Mouse (Mus musculus) right cerebral cortex, postnatal 4 days (tissue): Measurements from ENCODE around the gene Nox4.

Experiments
- DNase-seq: peaks from one replicate; pipeline ENCODE4 v3.0.0-alpha.2; 2022

Gene Nox4

DNA sequence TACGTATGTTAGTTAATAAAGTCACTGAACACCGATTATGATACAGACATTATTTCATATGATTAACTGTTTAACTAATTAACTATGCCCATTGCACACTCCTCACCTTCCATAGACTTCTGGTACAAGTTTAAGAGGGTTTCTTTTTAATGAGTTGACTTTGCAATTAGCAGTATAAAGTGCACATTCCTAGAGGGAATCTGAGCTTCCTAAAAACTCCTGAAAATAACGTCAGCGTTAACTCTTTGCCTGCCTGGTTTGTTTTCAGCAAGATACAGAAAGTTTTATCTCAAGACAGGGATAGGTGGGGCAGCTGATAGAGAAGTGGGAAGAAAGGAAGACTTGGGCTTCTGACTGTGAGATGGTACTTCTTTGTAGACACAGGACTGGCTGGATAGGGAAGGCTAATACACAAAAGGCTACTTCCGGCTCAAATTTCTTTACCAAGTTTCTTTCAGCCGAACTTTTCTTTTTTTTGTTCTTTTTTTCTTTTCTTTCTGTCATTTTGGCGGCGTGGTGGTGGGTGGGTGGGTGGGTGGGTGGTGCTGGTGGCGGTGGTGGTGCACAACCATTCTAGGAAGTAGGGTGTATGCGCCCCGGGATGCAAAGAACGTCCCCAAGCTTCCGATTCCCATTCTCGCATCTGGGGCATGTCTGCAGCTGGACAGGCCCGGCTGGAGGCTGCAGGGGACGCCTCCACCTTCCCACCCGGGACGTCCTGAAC is at the start of gene Nox4:
Nox4 (plus strand) TSS at position 241 of the 724 bp plus-strand sequence.
- no peak for DNase-seq

GRCm38 (mm10) chr7:87204751-87205150 is 41.1 kb upstream of the Nox4 start:
- no peak for DNase-seq

GRCm38 (mm10) chr7:87221712-87222111 is 24.2 kb upstream of the Nox4 start:
- no peak for DNase-seq

DNA sequence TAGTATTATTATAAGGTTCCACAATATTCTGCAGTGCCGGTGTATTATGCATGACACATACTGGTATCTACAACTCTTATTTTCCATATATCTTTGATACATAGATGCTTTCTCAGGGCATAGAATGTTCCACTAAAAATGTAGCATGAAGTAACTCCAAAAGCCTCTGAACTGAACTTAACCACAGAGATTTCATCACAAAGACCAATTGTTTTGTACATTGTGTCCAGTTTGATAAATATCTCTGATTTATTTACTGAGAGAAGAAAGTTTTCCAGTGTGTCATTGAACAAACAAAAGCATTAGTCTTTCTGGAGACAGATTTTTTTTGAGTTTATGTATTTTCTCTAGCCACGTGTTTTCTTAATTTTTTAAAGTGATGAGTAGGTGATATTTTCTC is 23.1 kb upstream of the Nox4 start:
- no peak for DNase-seq

- DNase-seq = no peak
Measured at GRCm38 (mm10) chr7:87225617-87226016, 20.3 kb upstream of the Nox4 start.

DNA sequence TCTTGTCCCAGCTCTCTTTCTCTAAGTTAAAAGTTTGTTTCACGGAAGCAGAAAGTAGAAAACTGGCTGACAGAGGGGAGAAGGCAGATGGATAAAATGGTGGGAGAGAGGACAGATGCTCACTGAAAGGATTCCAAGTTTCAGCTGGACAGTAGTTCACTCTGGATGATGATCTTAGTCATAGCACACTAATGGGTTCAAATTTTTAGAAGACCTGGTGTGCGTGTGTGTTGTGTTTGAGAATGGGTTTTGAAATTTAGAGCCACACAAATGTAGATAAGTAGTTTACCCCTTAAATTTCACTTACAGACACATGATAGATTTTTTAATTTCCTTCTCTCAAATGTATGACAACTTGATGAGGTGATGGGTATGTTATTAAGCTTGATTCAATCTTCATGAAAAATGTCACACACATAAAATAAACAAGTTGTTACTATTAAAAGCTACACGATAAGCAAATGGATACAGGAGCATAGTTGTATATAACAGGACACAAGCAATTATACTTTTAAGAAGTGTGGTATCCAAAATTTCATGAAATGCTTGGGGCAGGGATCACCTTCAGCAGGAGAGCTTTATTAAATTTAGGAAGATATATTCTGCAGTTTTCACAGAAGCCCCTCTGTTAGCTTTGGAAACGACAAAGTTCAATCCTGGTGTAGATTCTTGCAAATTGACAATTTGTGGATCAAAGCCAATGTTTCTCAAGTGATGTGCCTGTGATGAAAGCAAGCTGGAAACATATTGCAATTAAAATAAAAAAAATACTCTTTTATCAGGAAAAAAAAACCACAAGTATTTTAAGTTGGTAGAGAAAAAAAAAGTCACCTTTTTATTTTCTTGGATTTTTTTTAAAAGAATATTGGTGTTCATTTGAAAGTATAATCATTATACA is 18.6 kb upstream of the Nox4 start:
- no peak for DNase-seq

- no peak for DNase-seq
Measured at GRCm38 (mm10) chr7:87229502-87229901, 16.4 kb upstream of the Nox4 start.

GRCm38 (mm10) chr7:87241139-87241538 is 4.8 kb upstream of the Nox4 start:
- DNase-seq = no peak

- peak; percentile 40 for DNase-seq
Measured at GRCm38 (mm10) chr7:87246580-87246934, 661 bp downstream of the Nox4 start.

DNA sequence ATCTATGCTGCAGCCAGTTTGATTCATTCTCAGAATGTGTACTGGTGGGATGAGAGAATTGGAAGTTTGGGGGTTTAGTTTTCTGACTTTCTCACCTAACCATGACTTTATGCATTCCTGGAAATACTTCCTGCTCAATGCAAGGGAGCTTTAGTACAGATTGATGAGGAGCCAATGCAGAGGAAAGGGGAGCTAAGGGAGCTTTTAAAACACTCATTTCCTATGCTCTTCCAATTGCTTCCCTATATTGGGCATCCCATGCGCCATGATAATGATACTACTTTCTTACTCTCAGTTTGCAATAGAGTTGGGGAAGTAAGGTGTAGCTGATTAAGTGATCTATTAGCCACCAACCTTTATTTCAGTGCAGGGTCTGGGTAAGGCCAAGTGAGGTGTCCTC is 1.0 kb downstream of the Nox4 start:
- no peak for DNase-seq

DNA sequence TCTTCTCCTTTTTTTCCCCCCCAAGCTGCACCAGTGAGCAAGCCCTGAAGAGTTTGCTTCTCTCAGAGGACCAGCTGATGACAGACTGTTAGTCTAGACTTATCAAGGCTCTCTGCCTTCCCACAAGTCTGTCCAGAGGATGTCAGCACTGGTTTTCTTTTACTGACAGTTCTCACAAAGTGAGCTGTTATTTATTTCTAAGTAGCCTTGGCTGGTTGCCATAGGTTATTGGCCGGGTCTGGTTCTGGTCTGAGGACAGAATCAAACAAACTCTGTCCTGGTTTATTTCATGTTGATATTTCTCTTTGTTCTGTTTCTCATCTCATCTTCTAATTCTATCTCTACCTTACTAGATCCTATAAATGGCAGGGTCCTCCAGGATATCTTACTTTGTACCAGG is 2.0 kb downstream of the Nox4 start:
- no peak for DNase-seq

DNA sequence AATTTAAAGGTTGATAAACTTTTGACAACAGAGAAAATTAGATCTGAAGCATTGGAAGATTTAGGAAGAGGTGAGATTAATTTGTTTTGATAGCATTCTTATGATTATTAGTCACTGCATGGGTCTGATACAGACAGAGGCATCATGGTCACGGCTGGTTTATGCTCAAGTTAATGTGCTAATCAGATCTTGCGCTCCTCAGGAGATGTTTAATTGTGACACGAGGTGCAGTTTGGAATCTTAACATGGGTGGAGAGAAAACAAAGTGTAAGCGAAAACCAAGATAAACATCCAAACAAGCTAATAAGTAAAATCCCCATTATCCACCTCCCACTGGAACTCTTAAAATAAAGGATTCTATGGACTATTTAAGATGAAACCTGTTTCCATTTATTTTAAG is 6.2 kb downstream of the Nox4 start:
- DNase-seq = no peak

- DNase-seq = peak; percentile 30
Measured at GRCm38 (mm10) chr7:87277225-87277624, 31.3 kb downstream of the Nox4 start.

DNA sequence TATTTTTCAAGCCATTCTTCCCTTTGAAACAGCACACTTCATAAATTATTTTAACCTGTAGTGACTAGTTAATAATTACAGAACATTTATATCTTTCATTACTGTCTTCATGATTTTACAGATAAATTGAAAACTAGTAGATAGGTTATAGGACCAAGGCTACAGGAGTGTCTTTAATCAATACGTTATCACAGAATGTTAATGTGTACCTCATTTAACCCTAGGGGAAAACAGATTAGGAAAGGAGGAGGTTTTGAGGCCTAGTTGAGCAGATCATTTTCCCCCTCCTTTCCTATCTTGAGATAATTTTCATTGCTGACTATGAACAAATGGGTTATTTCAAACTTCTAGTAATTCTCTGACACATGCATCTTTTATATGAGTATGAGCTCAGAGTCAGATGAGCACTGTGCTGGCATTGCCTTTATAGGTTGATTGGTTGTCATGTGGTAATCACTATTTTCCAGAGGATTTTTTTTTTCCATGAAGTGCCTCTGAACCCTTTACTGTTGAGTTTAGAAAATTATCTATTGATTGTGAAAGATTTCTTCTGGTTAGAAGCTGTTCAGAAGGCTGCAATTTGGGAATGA is 57.9 kb downstream of the Nox4 start:
- no peak for DNase-seq

GRCm38 (mm10) chr7:87321571-87321970 is 75.7 kb downstream of the Nox4 start:
- no peak for DNase-seq

- no peak for DNase-seq
Measured at GRCm38 (mm10) chr7:87322085-87322484, 76.2 kb downstream of the Nox4 start.

DNA sequence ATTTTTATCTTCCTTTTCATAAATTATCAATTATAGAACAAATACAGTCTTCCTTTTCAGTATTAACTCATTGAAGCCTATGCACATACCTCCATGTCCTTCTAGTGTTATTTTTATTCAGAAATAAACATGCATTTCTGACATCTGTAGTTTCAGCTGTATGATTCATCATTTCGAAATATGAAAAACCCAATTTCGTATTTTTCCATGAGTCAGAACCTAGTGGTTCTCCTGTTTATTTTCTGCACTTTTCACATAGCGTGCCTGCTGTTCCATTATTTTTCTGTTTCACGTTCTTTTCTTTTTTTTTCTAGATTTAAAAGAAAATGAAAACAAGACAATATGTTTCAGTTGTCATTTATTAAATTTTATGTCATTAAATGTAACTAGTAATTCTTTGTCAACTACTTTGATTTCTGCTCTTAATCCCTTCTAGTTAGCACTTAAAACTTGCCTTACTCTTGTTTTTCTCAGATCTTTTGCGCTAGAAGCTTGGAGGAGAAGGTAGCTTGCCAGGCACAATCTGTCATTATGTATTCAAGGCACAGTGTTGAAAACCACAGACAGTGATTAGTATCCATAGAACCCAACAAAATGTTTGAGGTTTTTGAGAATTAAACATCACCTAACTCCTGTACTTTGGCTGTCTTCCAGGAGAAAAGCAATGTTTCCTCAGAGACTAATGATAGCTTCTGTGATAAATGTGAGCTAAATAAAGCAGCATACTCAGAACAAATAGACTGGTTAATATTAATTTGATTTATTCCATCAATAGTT is 85.1 kb downstream of the Nox4 start:
- DNase-seq = no peak

GRCm38 (mm10) chr7:87345598-87345997 is 99.7 kb downstream of the Nox4 start:
- DNase-seq = no peak

- no peak for DNase-seq
Measured at GRCm38 (mm10) chr7:87352818-87353217, 106.9 kb downstream of the Nox4 start.

DNA sequence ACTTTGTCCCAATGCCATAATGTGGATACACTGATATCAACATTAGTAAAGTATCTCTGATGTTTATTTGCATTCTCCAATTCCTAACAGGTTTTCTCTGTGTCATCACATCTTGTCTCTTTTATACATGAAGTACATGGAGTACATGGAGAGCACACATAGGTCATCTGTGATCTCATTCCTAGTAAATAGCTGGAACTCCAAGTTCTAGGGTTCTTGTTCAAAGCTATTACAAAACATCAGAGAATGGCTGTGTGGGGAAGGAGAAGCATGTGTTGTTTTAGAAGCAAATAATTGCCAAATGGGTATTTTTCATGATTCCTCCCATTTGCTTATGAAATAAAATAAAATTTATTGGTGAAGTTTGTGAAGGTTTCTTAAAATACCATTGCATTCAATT is 121.9 kb downstream of the Nox4 start:
- DNase-seq = no peak

DNA sequence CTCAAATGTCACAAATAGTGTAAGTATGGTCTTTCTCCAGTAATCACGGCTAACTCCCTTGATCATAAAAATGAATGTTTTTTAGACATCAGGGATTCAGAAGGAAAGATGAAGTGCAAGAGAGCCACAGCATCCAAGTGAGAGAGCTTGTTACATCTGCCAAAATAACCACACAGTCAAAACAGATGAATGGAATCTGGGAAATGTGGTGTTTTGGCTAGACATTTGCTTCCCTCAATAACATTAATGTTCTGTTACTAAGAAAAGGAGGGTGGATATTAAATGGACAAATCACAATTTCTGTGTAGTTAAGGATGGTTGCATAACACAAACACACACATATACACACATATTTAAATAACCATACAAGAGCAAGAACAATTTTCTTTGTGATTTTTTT is 123.2 kb downstream of the Nox4 start:
- no peak for DNase-seq

- DNase-seq = no peak
Measured at GRCm38 (mm10) chr7:87370789-87371188, 124.9 kb downstream of the Nox4 start.

GRCm38 (mm10) chr7:87371316-87371715 is 125.4 kb downstream of the Nox4 start:
- no peak for DNase-seq
